Mouse (Mus musculus) T-helper 2 cell (primary cell): Measurements from ENCODE around the gene C2cd4d.

Experiments
- in situ Hi-C: fragments of 300-600 bp; cut with MboI, MseI; formaldehyde crosslinking; loops from one replicate; pipeline ENCODE4 v1.15.1; 2025; ENCODE audit warnings: high pct_unique_total_duplicates

The C2cd4d gene

GRCm38 (mm10) chr3:94362138-94362537, at the start of gene C2cd4d:
C2cd4d (plus strand) TSS chr3:94362438.
- in situ Hi-C loops = loop anchor here (10.0 kb wide), 1 partner anchor 243 kb away; no protein-coding TSS in a partner anchor

GRCm38 (mm10) chr3:94328681-94329080, 33.6 kb upstream of the C2cd4d start:
- in situ Hi-C loops = no loop called here

GRCm38 (mm10) chr3:94334442-94334841, 27.8 kb upstream of the C2cd4d start:
- in situ Hi-C loops = no loop called here

GRCm38 (mm10) chr3:94338522-94338921, 23.7 kb upstream of the C2cd4d start:
- in situ Hi-C loops = no loop called here

GRCm38 (mm10) chr3:94341959-94342422, 20.2 kb upstream of the C2cd4d start, which contains the start of gene Them5:
Them5 (plus strand) TSS chr3:94342099.
- in situ Hi-C loops = no loop called here

GRCm38 (mm10) chr3:94342552-94342951, 19.7 kb upstream of the C2cd4d start:
- in situ Hi-C loops = no loop called here

GRCm38 (mm10) chr3:94344182-94344581, 18.1 kb upstream of the C2cd4d start:
- in situ Hi-C loops = no loop called here

GRCm38 (mm10) chr3:94344897-94345296, 17.3 kb upstream of the C2cd4d start:
- in situ Hi-C loops = no loop called here

- in situ Hi-C loops = no loop called here
Measured at GRCm38 (mm10) chr3:94348146-94348545, 14.1 kb upstream of the C2cd4d start.

- in situ Hi-C loops = loop anchor here (10.0 kb wide), 1 partner anchor 244 kb away; no protein-coding TSS in a partner anchor
Measured at GRCm38 (mm10) chr3:94360812-94361211, 1.4 kb upstream of the C2cd4d start.

- in situ Hi-C loops = loop anchor here (10.0 kb wide), 1 partner anchor 241 kb away; no protein-coding TSS in a partner anchor
Measured at GRCm38 (mm10) chr3:94363291-94364153, 1.3 kb downstream of the C2cd4d start.

- in situ Hi-C loops = loop anchor here (10.0 kb wide), 1 partner anchor 241 kb away; no protein-coding TSS in a partner anchor
Measured at GRCm38 (mm10) chr3:94364154-94364526, 1.9 kb downstream of the C2cd4d start.

- in situ Hi-C loops = loop anchor here (5.0 to 10.0 kb wide), 3 partner anchors 36 to 238 kb away; no protein-coding TSS in a partner anchor
Measured at GRCm38 (mm10) chr3:94366761-94367160, 4.5 kb downstream of the C2cd4d start.

GRCm38 (mm10) chr3:94367511-94367910, 5.3 kb downstream of the C2cd4d start:
- in situ Hi-C loops = loop anchor here (5.0 to 10.0 kb wide), 3 partner anchors 35 to 237 kb away; no protein-coding TSS in a partner anchor

GRCm38 (mm10) chr3:94368631-94369030, 6.4 kb downstream of the C2cd4d start:
- in situ Hi-C loops = loop anchor here (5.0 to 10.0 kb wide), 3 partner anchors 34 to 236 kb away; no protein-coding TSS in a partner anchor

- in situ Hi-C loops = loop anchor here (5.0 to 10.0 kb wide), 3 partner anchors 33 to 235 kb away; no protein-coding TSS in a partner anchor
Measured at GRCm38 (mm10) chr3:94369709-94370108, 7.5 kb downstream of the C2cd4d start.

GRCm38 (mm10) chr3:94371637-94372036, 9.4 kb downstream of the C2cd4d start:
- in situ Hi-C loops = no loop called here

- in situ Hi-C loops = no loop called here
Measured at GRCm38 (mm10) chr3:94372038-94372437, 9.8 kb downstream of the C2cd4d start.

GRCm38 (mm10) chr3:94372641-94373040, 10.4 kb downstream of the C2cd4d start, which contains the start of gene Rorc:
Rorc (plus strand) TSS chr3:94372794.
- in situ Hi-C loops = no loop called here

- in situ Hi-C loops = no loop called here
Measured at GRCm38 (mm10) chr3:94373090-94373489, 10.9 kb downstream of the C2cd4d start.

GRCm38 (mm10) chr3:94373597-94374011, 11.4 kb downstream of the C2cd4d start:
- in situ Hi-C loops = no loop called here

- in situ Hi-C loops = no loop called here
Measured at GRCm38 (mm10) chr3:94374636-94375035, 12.4 kb downstream of the C2cd4d start.
